Mouse (Mus musculus) cerebellum, postnatal 10 days (tissue): ENCODE results near the gene Adam17.

Source experiments
- DNase-seq, 2 experiments: peaks; one replicate each; pipeline ENCODE4 v3.0.0; 2021; ENCODE audit warnings: mixed read lengths in 2 of 2

Adam17 gene

DNA sequence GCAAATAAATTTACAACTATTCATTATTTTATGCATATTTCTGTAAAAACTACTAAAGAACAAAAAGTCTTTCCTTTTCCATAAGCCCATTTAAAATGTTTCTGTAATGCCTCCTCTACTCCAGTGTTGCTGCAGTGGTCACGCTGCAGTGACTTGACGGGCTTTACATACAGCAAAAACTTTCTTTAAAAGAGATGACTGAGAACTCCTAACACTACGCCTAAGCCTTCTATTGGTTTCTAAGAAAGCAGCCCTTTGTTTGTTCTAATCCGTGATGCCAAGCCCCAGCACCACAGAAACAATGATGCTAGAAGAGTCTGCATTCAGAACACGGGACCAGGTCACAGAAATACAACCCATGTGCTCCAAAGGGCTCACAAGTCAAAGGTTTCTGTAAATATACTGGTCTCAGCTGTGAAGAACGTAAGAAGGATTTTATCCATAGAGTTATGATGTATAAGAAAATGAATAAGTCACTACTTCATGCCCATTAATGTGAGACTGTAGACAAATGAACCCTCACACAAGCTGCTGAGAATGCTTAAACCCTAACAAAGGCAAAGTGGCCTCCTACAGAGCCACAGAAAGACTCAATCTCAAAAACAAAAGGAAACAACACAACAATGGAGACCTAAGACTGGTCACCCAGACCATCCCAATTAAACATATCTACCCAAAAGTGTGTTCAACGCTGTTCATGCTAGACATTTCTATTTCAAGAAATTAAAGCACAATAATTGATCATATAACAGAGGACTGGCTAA, 23.1 kb downstream of the Adam17 start:
- no peak for DNase-seq

GRCm38 (mm10) chr12:21346972-21347371, 26.5 kb downstream of the Adam17 start:
- DNase-seq: no peak

GRCm38 (mm10) chr12:21340674-21341073, 32.8 kb downstream of the Adam17 start:
- DNase-seq: no peak

GRCm38 (mm10) chr12:21337171-21337570, 36.3 kb downstream of the Adam17 start:
- DNase-seq: no peak

- DNase-seq: no peak
Measured at GRCm38 (mm10) chr12:21335869-21336268, 37.6 kb downstream of the Adam17 start.

DNA sequence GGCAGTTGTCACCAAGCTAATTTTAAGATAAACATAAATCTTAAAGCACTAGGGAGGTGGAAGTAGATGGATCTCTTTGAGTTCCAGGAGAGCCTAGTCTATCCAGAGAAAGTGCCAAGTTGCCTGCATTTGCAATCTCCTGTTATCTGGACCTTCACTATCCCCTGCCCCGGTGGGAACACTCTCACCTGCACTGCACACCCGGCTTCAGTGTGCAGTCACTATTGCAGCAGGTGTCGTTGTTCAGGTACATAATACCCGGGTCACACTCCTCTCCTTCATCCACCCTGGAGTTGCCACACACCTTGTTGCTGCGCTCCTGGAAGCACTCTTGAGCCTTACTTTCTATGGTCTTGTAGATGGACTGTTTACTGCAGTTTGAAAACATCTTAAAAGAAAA, 39.7 kb downstream of the Adam17 start:
- DNase-seq: no peak

DNA sequence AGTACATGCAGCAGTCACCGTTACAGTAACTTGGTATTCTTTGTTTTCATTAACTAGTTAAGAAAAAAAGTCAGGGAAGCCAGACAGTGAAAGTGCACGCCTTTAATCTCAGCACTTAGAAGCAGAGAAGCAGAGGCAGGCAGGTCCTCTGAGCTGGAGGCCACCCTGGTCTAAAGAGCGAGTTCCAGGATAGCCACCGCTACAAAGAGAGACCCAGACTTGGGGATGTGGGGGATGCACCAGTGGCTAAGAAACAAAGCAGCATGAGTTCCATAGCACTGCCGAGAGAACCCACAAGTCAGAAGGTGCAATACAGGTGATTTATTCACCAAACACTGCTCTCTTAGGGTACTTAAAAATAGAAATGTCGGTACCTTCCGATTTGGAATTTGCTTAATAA, 40.4 kb downstream of the Adam17 start:
- no peak for DNase-seq

- no peak for DNase-seq
Measured at GRCm38 (mm10) chr12:21331711-21332110, 41.7 kb downstream of the Adam17 start.

- DNase-seq: no peak
Measured at GRCm38 (mm10) chr12:21330961-21331576, 42.4 kb downstream of the Adam17 start.

- no peak for DNase-seq
Measured at GRCm38 (mm10) chr12:21329661-21330400, 43.6 kb downstream of the Adam17 start.

DNA sequence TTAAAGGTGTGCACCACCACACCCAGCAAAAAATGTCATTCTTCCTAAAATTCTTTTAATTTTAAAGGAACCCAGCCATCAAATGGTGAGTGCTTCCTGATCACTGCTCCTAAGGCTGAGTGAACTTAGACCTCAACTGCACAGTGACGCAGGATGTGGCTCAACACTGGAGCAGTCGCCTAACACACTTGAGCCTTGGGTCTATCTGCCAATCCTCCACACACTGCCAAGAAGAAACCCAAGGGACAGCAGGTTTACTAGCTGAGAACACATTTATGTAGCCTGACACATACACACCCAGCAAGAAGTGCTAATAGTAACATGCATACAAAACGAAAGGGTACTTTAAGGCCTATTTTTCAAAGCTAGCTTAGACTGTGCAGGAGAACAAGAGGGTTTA, 47.1 kb downstream of the Adam17 start:
- no peak for DNase-seq

GRCm38 (mm10) chr12:21325266-21325665, 48.2 kb downstream of the Adam17 start:
- DNase-seq: no peak

- DNase-seq: no peak
Measured at GRCm38 (mm10) chr12:21324101-21324500, 49.3 kb downstream of the Adam17 start.

DNA sequence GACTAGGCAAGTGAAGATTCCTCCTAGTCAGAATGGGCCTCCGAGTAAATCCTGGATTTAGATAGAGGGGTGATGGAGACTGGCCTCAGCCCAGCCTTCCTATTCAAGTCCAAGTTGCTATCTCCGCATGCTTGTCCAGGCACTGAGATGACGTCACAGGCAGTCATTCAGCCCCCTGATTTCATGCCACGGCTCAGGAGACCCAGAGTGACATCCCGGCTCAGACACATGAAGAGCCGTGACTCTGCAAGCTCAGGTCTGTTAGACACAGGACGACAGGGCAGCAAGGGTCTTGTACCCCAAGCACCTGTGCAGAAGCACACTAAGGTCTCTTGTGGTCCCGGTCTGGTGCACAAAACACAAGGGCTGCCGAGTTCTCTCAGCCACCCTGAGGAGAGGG, 50.6 kb downstream of the Adam17 start:
- no peak for DNase-seq

DNA sequence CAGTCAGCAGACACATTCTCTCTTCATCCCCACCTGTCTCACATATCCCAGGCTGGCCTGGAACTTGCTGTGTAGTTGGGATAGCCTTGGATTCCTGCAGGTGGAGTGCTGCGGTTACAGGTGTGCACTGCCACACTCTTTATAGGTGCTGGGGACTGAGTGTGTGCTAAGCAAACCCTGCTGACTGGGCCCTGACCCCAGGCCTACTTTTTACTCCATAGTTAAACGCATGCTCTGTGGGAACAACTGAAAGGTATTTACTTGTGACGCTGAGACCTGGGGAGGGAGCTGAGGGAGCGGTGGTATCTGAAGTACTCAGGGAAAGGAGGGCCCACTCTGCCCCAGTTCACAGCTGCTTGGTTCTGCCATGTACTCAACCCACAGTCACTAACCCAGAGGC, 51.1 kb downstream of the Adam17 start:
- DNase-seq: no peak

DNA sequence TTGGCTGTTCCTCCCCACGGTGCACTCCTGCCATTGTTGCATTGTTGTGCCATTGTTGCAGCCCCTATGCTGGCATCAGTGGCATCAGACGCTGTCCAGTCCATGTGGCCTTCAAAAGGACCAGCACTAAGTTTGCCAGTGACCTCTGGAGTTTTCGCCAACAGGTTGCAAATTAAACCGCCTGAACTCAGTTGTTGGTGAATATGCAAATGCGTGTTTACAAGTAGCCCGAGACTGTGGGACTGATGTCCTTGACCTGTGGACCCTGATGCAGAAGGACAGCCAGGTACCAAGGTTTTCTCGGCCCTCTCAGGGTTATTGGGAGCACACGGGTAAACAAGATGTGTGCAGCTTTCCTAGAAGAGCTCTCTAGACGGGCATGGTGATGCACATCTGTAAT, 52.3 kb downstream of the Adam17 start:
- peak in 1 of 2 experiments; percentile 7 for DNase-seq

DNA sequence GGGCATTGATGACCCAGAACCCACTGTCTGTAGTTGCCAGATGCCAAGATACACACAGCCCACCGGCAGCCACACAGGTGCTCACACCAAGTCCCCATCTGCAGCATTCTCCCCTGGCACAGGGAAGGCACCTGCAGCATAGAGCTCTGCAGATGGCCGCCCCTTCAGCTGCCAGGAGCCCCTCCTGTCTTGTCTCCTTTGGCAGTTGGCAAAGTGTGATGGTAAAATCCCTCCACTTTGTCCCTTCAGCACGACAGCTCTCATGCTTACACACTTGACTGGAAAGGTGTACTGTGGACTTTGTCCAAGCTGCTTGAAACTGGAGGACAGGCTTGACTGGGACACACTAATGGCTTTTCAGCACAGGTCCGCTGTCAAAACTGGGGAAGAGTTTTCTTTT, 53.1 kb downstream of the Adam17 start:
- peak; percentile 70 to 83 for DNase-seq

DNA sequence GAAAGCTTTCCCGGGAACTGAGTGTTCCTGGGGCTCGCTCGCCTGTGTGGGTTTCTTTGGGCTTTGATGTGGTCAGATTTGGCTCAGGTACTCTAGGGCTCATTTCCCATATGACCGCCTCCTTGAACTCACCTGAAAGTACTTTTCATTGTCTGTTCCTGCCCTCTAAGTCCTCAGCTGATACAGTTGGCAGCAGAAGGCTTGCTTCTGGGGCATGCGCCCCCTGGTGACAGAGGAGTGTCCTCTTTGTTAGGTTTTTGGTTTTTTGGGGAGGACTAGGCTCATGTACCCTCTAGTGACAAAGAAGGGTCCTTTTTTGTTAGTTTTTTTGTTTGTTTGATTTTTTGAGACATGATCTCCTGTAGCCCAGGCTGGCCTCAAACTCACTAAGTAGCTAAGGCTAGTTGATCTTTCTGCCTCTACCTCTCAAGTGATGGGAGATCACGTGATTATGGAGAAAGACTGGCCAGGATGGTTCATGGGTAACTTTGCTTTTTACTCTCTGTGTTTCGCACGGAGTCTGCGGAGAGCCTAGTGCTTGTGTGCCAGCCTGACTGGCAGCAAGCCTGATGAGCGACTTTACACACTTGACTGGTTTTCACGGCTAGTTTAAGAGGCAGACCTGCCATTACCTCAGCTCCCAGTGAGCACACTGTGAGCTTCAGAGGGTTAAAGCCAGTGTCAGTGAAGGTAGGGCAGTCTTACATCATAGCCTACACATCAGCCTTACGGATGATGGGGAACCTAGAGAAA, 55.1 kb downstream of the Adam17 start:
- DNase-seq: peak; percentile 83 to 87

DNA sequence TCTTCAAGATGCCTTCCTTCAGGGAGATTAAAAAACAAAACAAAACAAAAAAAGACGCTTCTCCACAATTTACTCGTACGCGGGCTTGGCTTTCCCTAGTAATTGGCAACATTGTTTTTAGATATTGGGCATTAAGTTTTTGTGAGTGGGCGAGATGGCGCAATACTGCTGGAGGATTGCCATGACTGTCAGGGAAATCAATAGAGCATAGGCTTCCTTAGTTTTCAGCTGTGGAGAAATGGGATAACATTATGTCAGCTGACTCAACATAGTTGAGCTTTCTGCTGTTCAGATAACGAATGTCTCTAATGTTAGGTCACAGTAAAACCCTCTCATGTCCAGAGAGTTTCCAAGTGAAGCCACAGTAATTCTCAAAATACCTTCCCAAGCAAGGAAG, 56.6 kb downstream of the Adam17 start:
- DNase-seq: peak in 1 of 2 experiments; percentile 52

- peak; percentile 87 to 93 for DNase-seq
Measured at GRCm38 (mm10) chr12:21315923-21316868, 57.2 kb downstream of the Adam17 start, which contains the start of gene Iah1. Iah1 (plus strand) TSS chr12:21316389.

GRCm38 (mm10) chr12:21312201-21312600, 61.2 kb downstream of the Adam17 start:
- DNase-seq: no peak

DNA sequence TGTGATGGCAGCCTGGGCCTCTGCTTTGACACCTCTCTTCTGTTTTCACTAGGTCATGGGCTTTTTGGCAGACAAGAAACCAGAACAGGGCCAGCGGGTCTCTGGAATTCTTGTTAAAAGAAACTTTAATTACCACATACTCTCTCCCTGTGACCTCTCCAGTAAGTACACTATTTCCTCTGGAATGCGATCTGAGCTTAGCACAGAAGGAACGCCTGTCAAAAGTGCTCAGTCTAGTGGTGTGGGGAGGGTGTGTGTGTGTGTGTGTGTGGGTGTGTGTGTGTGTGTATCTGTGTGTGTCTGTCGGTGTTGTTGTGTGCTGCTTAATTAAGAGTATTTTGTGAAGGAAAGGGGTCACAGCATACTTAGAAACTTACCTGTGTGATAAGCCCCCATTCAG, 66.7 kb downstream of the Adam17 start:
- no peak for DNase-seq
